Mouse (Mus musculus): ENCODE results near the gene Ahcyl1.
"Not testable (repeated sequence)": the region's sequence is repeated elsewhere in the genome, so short reads cannot be mapped to it uniquely, and the experiment has no call there.

Ahcyl1 gene

GRCm38 (mm10) chr3:107695948-107696881 lies at the start of gene Ahcyl1:
Gene Ahcyl1, minus strand, starts transcription at chr3:107696560.
- DNase-seq = peak; percentile 99

GRCm38 (mm10) chr3:107746026-107746425 lies 49.7 kb upstream of the Ahcyl1 start:
- no peak for DNase-seq

- no peak for DNase-seq
Observed at GRCm38 (mm10) chr3:107743650-107744049, 47.3 kb upstream of the Ahcyl1 start.

- no peak for DNase-seq
Observed at GRCm38 (mm10) chr3:107743107-107743506, 46.7 kb upstream of the Ahcyl1 start.

GRCm38 (mm10) chr3:107742071-107742710 lies 45.8 kb upstream of the Ahcyl1 start:
- DNase-seq = no peak

- DNase-seq = no peak
Observed at GRCm38 (mm10) chr3:107741387-107741786, 45.0 kb upstream of the Ahcyl1 start.

- no peak for DNase-seq
Observed at GRCm38 (mm10) chr3:107740578-107741207, 44.3 kb upstream of the Ahcyl1 start.

GRCm38 (mm10) chr3:107739966-107740365 lies 43.6 kb upstream of the Ahcyl1 start:
- no peak for DNase-seq

GRCm38 (mm10) chr3:107739456-107739855 lies 43.1 kb upstream of the Ahcyl1 start:
- no peak for DNase-seq

GRCm38 (mm10) chr3:107738620-107739019 lies 42.3 kb upstream of the Ahcyl1 start:
- no peak for DNase-seq

GRCm38 (mm10) chr3:107737609-107738190 lies 41.3 kb upstream of the Ahcyl1 start:
- DNase-seq = no peak

- DNase-seq = not testable (repeated sequence)
Observed at GRCm38 (mm10) chr3:107735620-107736019, 39.3 kb upstream of the Ahcyl1 start.

- DNase-seq = no peak
Observed at GRCm38 (mm10) chr3:107733329-107733728, 37.0 kb upstream of the Ahcyl1 start.

GRCm38 (mm10) chr3:107730236-107730635 lies 33.9 kb upstream of the Ahcyl1 start:
- no peak for DNase-seq

GRCm38 (mm10) chr3:107728509-107728908 lies 32.1 kb upstream of the Ahcyl1 start:
- DNase-seq = no peak

- DNase-seq = no peak
Observed at GRCm38 (mm10) chr3:107715971-107716370, 19.6 kb upstream of the Ahcyl1 start.

GRCm38 (mm10) chr3:107714276-107714933 lies 18.0 kb upstream of the Ahcyl1 start:
- DNase-seq = no peak

- no peak for DNase-seq
Observed at GRCm38 (mm10) chr3:107712081-107712480, 15.7 kb upstream of the Ahcyl1 start.

- DNase-seq = no peak
Observed at GRCm38 (mm10) chr3:107709156-107709555, 12.8 kb upstream of the Ahcyl1 start.

- no peak for DNase-seq
Observed at GRCm38 (mm10) chr3:107707239-107707638, 10.9 kb upstream of the Ahcyl1 start.

- DNase-seq = no peak
Observed at GRCm38 (mm10) chr3:107706164-107706563, 9.8 kb upstream of the Ahcyl1 start.

GRCm38 (mm10) chr3:107704371-107704705 lies 8.0 kb upstream of the Ahcyl1 start:
- no peak for DNase-seq
